Mouse (Mus musculus) ES-Bruce4 (cell line): Measurements from ENCODE around the gene Atp8b5. TPM values are rescaled to one million over a fixed set of nuclear protein-coding genes. Genes with fewer than 3 reads are reported as not detected.

Source experiments
- H3K27ac ChIP-seq: 2 replicates; pipeline ENCODE4 v1.5.1; 2012; ENCODE audit warnings: low read length, inconsistent platforms; ENCODE audit not compliant: insufficient read depth
- H3K27me3 ChIP-seq: 2 replicates; pipeline ENCODE4 v1.6.1; 2012; ENCODE audit warnings: mild to moderate bottlenecking, low read length, inconsistent platforms; ENCODE audit not compliant: control insufficient read depth, poor library complexity, insufficient read depth, severe bottlenecking
- H3K36me3 ChIP-seq: 2 replicates; pipeline ENCODE4 v1.6.1; 2012; ENCODE audit warnings: inconsistent platforms, mild to moderate bottlenecking, low read length, moderate library complexity; ENCODE audit not compliant: control insufficient read depth, poor library complexity, insufficient read depth, severe bottlenecking
- H3K4me1 ChIP-seq: one replicate; pipeline ENCODE4 v1.8.1; 2011; ENCODE audit warnings: low read length; ENCODE audit not compliant: control insufficient read depth, insufficient read depth
- H3K4me3 ChIP-seq: 2 replicates; pipeline ENCODE4 v1.5.1; 2011; ENCODE audit warnings: low read depth, mild to moderate bottlenecking, low read length
- H3K9ac ChIP-seq: 2 replicates; pipeline ENCODE4 v1.6.1; 2012; ENCODE audit warnings: low read depth, mild to moderate bottlenecking, inconsistent platforms; ENCODE audit not compliant: poor library complexity, severe bottlenecking
- H3K9me3 ChIP-seq: replicated peaks from 2 replicates; pipeline ENCODE4 v1.6.1; 2012; ENCODE audit warnings: mild to moderate bottlenecking, low read length, inconsistent platforms; ENCODE audit not compliant: control insufficient read depth, poor library complexity, insufficient read depth, severe bottlenecking
- CTCF ChIP-seq: IDR thresholded peaks from one replicate; pipeline ENCODE4 v1.8.1; 2011; ENCODE audit warnings: low read depth, low read length
- EP300 ChIP-seq: IDR thresholded peaks from 2 replicates; pipeline ENCODE4 v1.6.1; 2011; ENCODE audit warnings: low read depth, low read length; ENCODE audit not compliant: insufficient read depth
- POLR2A ChIP-seq: IDR thresholded peaks from one replicate; pipeline ENCODE4 v1.8.1; 2011; ENCODE audit warnings: low read length; ENCODE audit not compliant: insufficient read depth
- polyA plus RNA-seq: library from polyadenylated mRNA; stranded (reverse); fragments of >200 nt; gene quantifications from 2 replicates; pipeline ENCODE4 v1.2.4, GENCODE M21; 2011; ENCODE audit warnings: low read depth; ENCODE audit not compliant: missing spikeins, insufficient read depth, insufficient read length

Gene Atp8b5
- polyA plus RNA-seq, 1 experiment = 0.21 TPM

GRCm38 (mm10) chr4:43240716-43241115 lies 26.2 kb upstream of the Atp8b5 start:
- TF ChIP-seq CTCF (no peak), POLR2A (no peak), EP300 (no peak)
- Histone ChIP-seq H3K27me3 (no peaks in the 10 kb centered on the region), H3K27ac (no peak overlapping the region), H3K4me1 (no peaks in the 10 kb centered on the region), H3K36me3 (no peaks in the 10 kb centered on the region), H3K9ac (no peak overlapping the region), H3K4me3 (no peak overlapping the region), H3K9me3 (no peaks in the 10 kb centered on the region)

- Histone ChIP-seq H3K4me1 (no peaks in the 10 kb centered on the region), H3K9me3 (no peaks in the 10 kb centered on the region), H3K27me3 (no peaks in the 10 kb centered on the region), H3K4me3 (no peak overlapping the region), H3K9ac (no peak overlapping the region), H3K27ac (no peak overlapping the region), H3K36me3 (no peaks in the 10 kb centered on the region)
- TF ChIP-seq EP300 = no peak
- no peak for TF ChIP-seq CTCF
- TF ChIP-seq POLR2A = no peak
These were observed 22.9 kb upstream of the Atp8b5 start for GRCm38 (mm10) chr4:43244022-43244421.

GRCm38 (mm10) chr4:43245776-43246175 lies 21.2 kb upstream of the Atp8b5 start:
- Histone ChIP-seq H3K36me3 (no peaks in the 10 kb centered on the region), H3K27me3 (no peaks in the 10 kb centered on the region), H3K4me3 (no peak overlapping the region), H3K4me1 (no peaks in the 10 kb centered on the region), H3K9me3 (no peaks in the 10 kb centered on the region), H3K9ac (no peak overlapping the region), H3K27ac (no peak overlapping the region)
- TF ChIP-seq EP300 = no peak
- TF ChIP-seq POLR2A = no peak
- no peak for TF ChIP-seq CTCF

- no peak overlapping the region for H3K27ac ChIP-seq
- no peaks in the 10 kb centered on the region for H3K9me3 ChIP-seq
- no peak overlapping the region for H3K9ac ChIP-seq
- no peaks in the 10 kb centered on the region for H3K4me1 ChIP-seq
- TF ChIP-seq EP300 (no peak), POLR2A (no peak), CTCF (no peak)
- no peak overlapping the region for H3K4me3 ChIP-seq
- no peaks in the 10 kb centered on the region for H3K36me3 ChIP-seq
- no peaks in the 10 kb centered on the region for H3K27me3 ChIP-seq
These were observed 18.9 kb upstream of the Atp8b5 start for GRCm38 (mm10) chr4:43248026-43248425.

- no peak overlapping the region for H3K4me3 ChIP-seq
- H3K9ac ChIP-seq = no peak overlapping the region
- H3K9me3 ChIP-seq = no peaks in the 10 kb centered on the region
- no peaks in the 10 kb centered on the region for H3K36me3 ChIP-seq
- no peak overlapping the region for H3K27ac ChIP-seq
- H3K27me3 ChIP-seq = no peaks in the 10 kb centered on the region
- TF ChIP-seq EP300 = no peak
- H3K4me1 ChIP-seq = no peaks in the 10 kb centered on the region
These were observed 18.1 kb upstream of the Atp8b5 start for GRCm38 (mm10) chr4:43248909-43249308.

- Histone ChIP-seq H3K4me1 (no peaks in the 10 kb centered on the region), H3K27me3 (no peaks in the 10 kb centered on the region), H3K36me3 (no peaks in the 10 kb centered on the region), H3K9ac (no peak overlapping the region), H3K4me3 (no peak overlapping the region), H3K27ac (no peak overlapping the region), H3K9me3 (no peaks in the 10 kb centered on the region)
- no peak for TF ChIP-seq CTCF
- no peak for TF ChIP-seq EP300
- no peak for TF ChIP-seq POLR2A
These were observed 15.7 kb upstream of the Atp8b5 start for GRCm38 (mm10) chr4:43251269-43251668.
